Mouse (Mus musculus) heart, embryonic 12.5 days (tissue): ENCODE results near the gene Cacul1. TPM values are rescaled to one million over a fixed set of nuclear protein-coding genes. Genes with fewer than 3 reads are reported as not detected.

Experiments used
- ATAC-seq: fragments of 200-750 bp; cut with Nextera tagmentation; 2 replicates; pipeline ENCODE4 v1.8.0; 2017; ENCODE audit warnings: moderate TSS enrichment, moderate library complexity; ENCODE audit not compliant: insufficient number of reproducible peaks, low FRiP score
- H3K27ac ChIP-seq: fragments of 300-500 bp; sonication (generic); 2 replicates; pipeline ENCODE4 v1.5.1; 2016; ENCODE audit warnings: mild to moderate bottlenecking, moderate library complexity; ENCODE audit not compliant: poor library complexity, severe bottlenecking
- H3K27me3 ChIP-seq: fragments of 300-500 bp; sonication (generic); replicated peaks from 2 replicates; pipeline ENCODE4 v1.6.1; 2016; ENCODE audit warnings: mild to moderate bottlenecking, moderate library complexity
- H3K36me3 ChIP-seq: fragments of 300-500 bp; sonication (generic); 2 replicates; pipeline ENCODE4 v1.6.1; 2016; ENCODE audit warnings: mild to moderate bottlenecking, moderate library complexity
- H3K4me1 ChIP-seq: fragments of 300-500 bp; sonication (generic); replicated peaks from 2 replicates; pipeline ENCODE4 v1.6.1; 2016; ENCODE audit warnings: mild to moderate bottlenecking
- H3K4me2 ChIP-seq: fragments of 300-500 bp; sonication (generic); 2 replicates; pipeline ENCODE4 v1.6.1; 2016; ENCODE audit warnings: mild to moderate bottlenecking, moderate library complexity
- H3K4me3 ChIP-seq: fragments of 300-500 bp; sonication (generic); 2 replicates; pipeline ENCODE4 v1.5.1; 2016; ENCODE audit warnings: mild to moderate bottlenecking
- H3K9ac ChIP-seq: fragments of 300-500 bp; sonication (generic); 2 replicates; pipeline ENCODE4 v1.6.1; 2016; ENCODE audit warnings: mild to moderate bottlenecking, moderate library complexity
- H3K9me3 ChIP-seq: fragments of 300-500 bp; sonication (generic); replicated peaks from 2 replicates; pipeline ENCODE4 v1.6.1; 2016; ENCODE audit warnings: mild to moderate bottlenecking, moderate library complexity
- WGBS: fragments of 180-500 bp; shearing (Covaris S2); methylation state at CpG from one replicate; pipeline ENCODE4 v1.1.7; 2016; 5-methylcytosine and 5-hydroxymethylcytosine counted together
- polyA plus RNA-seq: library from polyadenylated mRNA; unstranded; fragments of >200 nt; fragmentation: Nextera tagmentation; extraction: Ambion mirVana; gene quantifications from 2 replicates; pipeline ENCODE4 v1.2.1, GENCODE M21; 2016

The Cacul1 gene
- polyA plus RNA-seq, 1 experiment from 2014 or later, result 23.5 TPM

GRCm38 (mm10) chr19:60528602-60529001 is 52.2 kb downstream of the Cacul1 start:
- no peak overlapping the region for H3K4me2 ChIP-seq
- WGBS, result 78% methylated on average over 3 of the region's 3 CpGs
- no peaks in the 10 kb centered on the region for H3K9me3 ChIP-seq

GRCm38 (mm10) chr19:60526876-60527275 is 53.9 kb downstream of the Cacul1 start:
- Histone ChIP-seq H3K4me1 (no peaks in the 10 kb centered on the region), H3K9ac (no peak overlapping the region), H3K27ac (no peak overlapping the region), H3K9me3 (no peaks in the 10 kb centered on the region), H3K27me3 (no peaks in the 10 kb centered on the region), H3K4me2 (no peak overlapping the region), H3K4me3 (no peak overlapping the region), H3K36me3 (peaks cover 29% of the 10 kb centered on the region)
- ATAC-seq, result no peak
- WGBS, result 89% methylated on average over 4 of the region's 4 CpGs

More at GRCm38 (mm10) chr19:60528602-60529001, 52.2 kb downstream of the Cacul1 start:
- Histone ChIP-seq H3K36me3 (peaks cover 35% of the 10 kb centered on the region), H3K27ac (no peak overlapping the region), H3K4me1 (no peaks in the 10 kb centered on the region), H3K27me3 (no peaks in the 10 kb centered on the region), H3K4me3 (no peak overlapping the region), H3K9ac (no peak overlapping the region)
- no peak for ATAC-seq

- Histone ChIP-seq H3K9ac (no peak overlapping the region), H3K4me2 (no peak overlapping the region), H3K4me3 (no peak overlapping the region), H3K4me1 (no peaks in the 10 kb centered on the region), H3K9me3 (no peaks in the 10 kb centered on the region), H3K27ac (no peak overlapping the region), H3K36me3 (peaks cover 25% of the 10 kb centered on the region), H3K27me3 (no peaks in the 10 kb centered on the region)
- 80% methylated on average over 1 of the region's 1 CpGs for WGBS
- ATAC-seq, result no peak
Measured at GRCm38 (mm10) chr19:60525086-60525485, 55.7 kb downstream of the Cacul1 start.

- H3K4me2 ChIP-seq, result no peak overlapping the region
- no peak overlapping the region for H3K27ac ChIP-seq
- H3K27me3 ChIP-seq, result no peaks in the 10 kb centered on the region
- no peak overlapping the region for H3K9ac ChIP-seq
- peaks cover 25% of the 10 kb centered on the region for H3K36me3 ChIP-seq
- no peaks in the 10 kb centered on the region for H3K4me1 ChIP-seq
- 91% methylated on average over 3 of the region's 3 CpGs for WGBS
- ATAC-seq, result no peak
- H3K9me3 ChIP-seq, result no peaks in the 10 kb centered on the region
- H3K4me3 ChIP-seq, result no peak overlapping the region
Measured at GRCm38 (mm10) chr19:60524678-60525077, 56.1 kb downstream of the Cacul1 start.

GRCm38 (mm10) chr19:60520131-60520530 is 60.7 kb downstream of the Cacul1 start:
- Histone ChIP-seq H3K9ac (no peak overlapping the region), H3K4me1 (no peaks in the 10 kb centered on the region), H3K4me2 (no peak overlapping the region), H3K36me3 (peaks cover 8% of the 10 kb centered on the region; the same call in 1 of the 2 replicates), H3K27ac (no peak overlapping the region), H3K4me3 (no peak overlapping the region), H3K27me3 (no peaks in the 10 kb centered on the region), H3K9me3 (no peaks in the 10 kb centered on the region)
- WGBS, result 84% methylated on average over 3 of the region's 3 CpGs
- no peak for ATAC-seq

- Histone ChIP-seq H3K4me1 (no peaks in the 10 kb centered on the region), H3K9me3 (no peaks in the 10 kb centered on the region), H3K9ac (no peak overlapping the region), H3K36me3 (no peaks in the 10 kb centered on the region), H3K4me2 (no peak overlapping the region), H3K27ac (no peak overlapping the region), H3K4me3 (no peak overlapping the region), H3K27me3 (0 out of 2 replicates have a peak, but pooled peaks cover 4% of the 10 kb centered on the region)
- WGBS, result 60% methylated on average over 2 of the region's 2 CpGs
- ATAC-seq, result no peak
Measured at GRCm38 (mm10) chr19:60515064-60515463, 65.8 kb downstream of the Cacul1 start.

- Histone ChIP-seq H3K9me3 (no peaks in the 10 kb centered on the region), H3K4me1 (no peaks in the 10 kb centered on the region), H3K27ac (no peak overlapping the region), H3K9ac (no peak overlapping the region), H3K36me3 (no peaks in the 10 kb centered on the region), H3K27me3 (0 out of 2 replicates have a peak, but pooled peaks cover 4% of the 10 kb centered on the region), H3K4me3 (no peak overlapping the region), H3K4me2 (no peak overlapping the region)
- 63% methylated on average over 3 of the region's 3 CpGs for WGBS
- ATAC-seq, result no peak
Measured at GRCm38 (mm10) chr19:60513431-60513830, 67.4 kb downstream of the Cacul1 start.

GRCm38 (mm10) chr19:60500209-60500608 is 80.6 kb downstream of the Cacul1 start:
- no peak for ATAC-seq
- no peak overlapping the region for H3K4me2 ChIP-seq
- no peaks in the 10 kb centered on the region for H3K36me3 ChIP-seq
- H3K27me3 ChIP-seq, result no peaks in the 10 kb centered on the region
- H3K9me3 ChIP-seq, result no peaks in the 10 kb centered on the region
- H3K4me3 ChIP-seq, result no peak overlapping the region
- H3K27ac ChIP-seq, result no peak overlapping the region
- H3K9ac ChIP-seq, result no peak overlapping the region
- H3K4me1 ChIP-seq, result no peaks in the 10 kb centered on the region

GRCm38 (mm10) chr19:60497171-60497570 is 83.7 kb downstream of the Cacul1 start:
- Histone ChIP-seq H3K4me3 (no peak overlapping the region), H3K9me3 (no peaks in the 10 kb centered on the region), H3K27ac (no peak overlapping the region), H3K9ac (no peak overlapping the region), H3K27me3 (no peaks in the 10 kb centered on the region), H3K36me3 (no peaks in the 10 kb centered on the region), H3K4me1 (no peaks in the 10 kb centered on the region), H3K4me2 (no peak overlapping the region)
- no peak for ATAC-seq
- 67% methylated on average over 4 of the region's 4 CpGs for WGBS

GRCm38 (mm10) chr19:60495772-60496171 is 85.1 kb downstream of the Cacul1 start:
- no peak for ATAC-seq
- 54% methylated on average over 3 of the region's 3 CpGs for WGBS
- Histone ChIP-seq H3K4me3 (no peak overlapping the region), H3K9ac (no peak overlapping the region), H3K4me1 (no peaks in the 10 kb centered on the region), H3K4me2 (no peak overlapping the region), H3K9me3 (no peaks in the 10 kb centered on the region), H3K36me3 (no peaks in the 10 kb centered on the region), H3K27me3 (no peaks in the 10 kb centered on the region), H3K27ac (no peak overlapping the region)

- Histone ChIP-seq H3K27me3 (no peaks in the 10 kb centered on the region), H3K36me3 (no peaks in the 10 kb centered on the region)
- no peak for ATAC-seq
Measured at GRCm38 (mm10) chr19:60489566-60489965, 91.3 kb downstream of the Cacul1 start.

GRCm38 (mm10) chr19:60485261-60485660 is 95.6 kb downstream of the Cacul1 start:
- Histone ChIP-seq H3K4me1 (no peaks in the 10 kb centered on the region), H3K9me3 (no peaks in the 10 kb centered on the region), H3K36me3 (no peaks in the 10 kb centered on the region), H3K27ac (no peak overlapping the region), H3K9ac (no peak overlapping the region), H3K27me3 (no peaks in the 10 kb centered on the region), H3K4me2 (no peak overlapping the region), H3K4me3 (no peak overlapping the region)
- ATAC-seq, result no peak

More at GRCm38 (mm10) chr19:60489566-60489965, 91.3 kb downstream of the Cacul1 start:
- H3K4me3 ChIP-seq, result no peak overlapping the region
- no peak overlapping the region for H3K4me2 ChIP-seq
- WGBS, result 88% methylated on average over 1 of the region's 1 CpGs
- no peaks in the 10 kb centered on the region for H3K4me1 ChIP-seq
- no peak overlapping the region for H3K9ac ChIP-seq
- no peaks in the 10 kb centered on the region for H3K9me3 ChIP-seq
- no peak overlapping the region for H3K27ac ChIP-seq
